Mouse (Mus musculus) hindbrain, postnatal 0 days (tissue): ENCODE data around the gene Cib4. TPM values are rescaled to one million over a fixed set of nuclear protein-coding genes. Genes with fewer than 3 reads are reported as not detected.

ENCODE experiments used
- ATAC-seq: fragments of 200-750 bp; cut with Nextera tagmentation; 2 replicates; pipeline ENCODE4 v1.8.0; 2017; ENCODE audit warnings: mild to moderate bottlenecking, moderate TSS enrichment, moderate library complexity
- DNase-seq: peaks from one replicate; pipeline ENCODE4 v3.0.0-alpha.2; 2015; ENCODE audit warnings: low spot score
- H3K27ac ChIP-seq: fragments of 300-500 bp; sonication (generic); 2 replicates; pipeline ENCODE4 v1.5.1; 2014; ENCODE audit warnings: mild to moderate bottlenecking
- H3K27me3 ChIP-seq: fragments of 300-500 bp; sonication (generic); 2 replicates; pipeline ENCODE4 v1.6.1; 2014; ENCODE audit warnings: low read length, mixed read lengths; ENCODE audit not compliant: insufficient read depth
- H3K36me3 ChIP-seq: fragments of 300-500 bp; sonication (generic); 2 replicates; pipeline ENCODE4 v1.6.1; 2014; ENCODE audit warnings: low read length, mixed read lengths; ENCODE audit not compliant: insufficient read depth
- H3K4me1 ChIP-seq: fragments of 300-500 bp; sonication (generic); 2 replicates; pipeline ENCODE4 v1.6.1; 2014; ENCODE audit warnings: antibody characterized with exemption, low read length, mixed read lengths; ENCODE audit not compliant: insufficient read depth
- H3K4me2 ChIP-seq: fragments of 300-500 bp; sonication (generic); 2 replicates; pipeline ENCODE4 v1.6.1; 2014; ENCODE audit warnings: low read depth, mild to moderate bottlenecking, low read length, moderate library complexity, mixed read lengths
- H3K4me3 ChIP-seq: fragments of 300-500 bp; sonication (generic); 2 replicates; pipeline ENCODE4 v1.5.1; 2014; ENCODE audit warnings: low read length
- H3K9ac ChIP-seq: fragments of 300-500 bp; sonication (generic); replicated peaks from 2 replicates; pipeline ENCODE4 v1.6.1; 2014; ENCODE audit warnings: mild to moderate bottlenecking, low read length, moderate library complexity, mixed read lengths
- H3K9me3 ChIP-seq: fragments of 300-500 bp; sonication (generic); 2 replicates; pipeline ENCODE4 v1.6.1; 2016; ENCODE audit warnings: low read length, mixed read lengths
- CTCF ChIP-seq: IDR thresholded peaks from 2 replicates; pipeline ENCODE4 v1.5.1; 2016; ENCODE audit warnings: antibody characterized with exemption, control low read depth, low read depth
- WGBS: fragments of 180-500 bp; shearing (Covaris S2); extraction: QIAGEN DNeasy Blood & Tissue Kit; methylation state at CpG from one replicate; pipeline ENCODE4 v1.1.7; 2014; 5-methylcytosine and 5-hydroxymethylcytosine counted together
- polyA plus RNA-seq: library from polyadenylated mRNA; unstranded; fragments of >200 nt; fragmentation: Nextera tagmentation; extraction: Ambion mirVana; gene quantifications from 2 replicates; pipeline ENCODE4 v1.2.1, GENCODE M21; 2015
- total RNA-seq: library from RNA; depleted of rRNA; stranded (reverse); fragments of >200 nt; gene quantifications from 2 replicates; pipeline ENCODE4 v1.2.3, GENCODE M21; 2014

Gene Cib4
- total and polyA plus RNA-seq, 2 experiments from 2014 or later, result not detected

- Histone ChIP-seq H3K9ac (no peak overlapping the region), H3K4me2 (no peak overlapping the region), H3K9me3 (no peaks in the 10 kb centered on the region), H3K36me3 (no peaks in the 10 kb centered on the region), H3K27ac (no peak overlapping the region), H3K4me1 (no peaks in the 10 kb centered on the region), H3K27me3 (no peaks in the 10 kb centered on the region), H3K4me3 (no peak overlapping the region)
- no peak for TF ChIP-seq CTCF
- DNase-seq (no peak), ATAC-seq (no peak)
- WGBS, result 75% methylated on average over 5 of the region's 5 CpGs
These were observed 61.0 kb downstream of the Cib4 start for GRCm38 (mm10) chr5:30484591-30484990.

GRCm38 (mm10) chr5:30483533-30483932 lies 62.1 kb downstream of the Cib4 start:
- Histone ChIP-seq H3K36me3 (no peaks in the 10 kb centered on the region), H3K4me3 (no peak overlapping the region), H3K4me1 (no peaks in the 10 kb centered on the region), H3K9me3 (no peaks in the 10 kb centered on the region), H3K27me3 (no peaks in the 10 kb centered on the region), H3K27ac (no peak overlapping the region), H3K9ac (no peak overlapping the region), H3K4me2 (no peak overlapping the region)
- 68% methylated on average over 8 of the region's 8 CpGs for WGBS
- TF ChIP-seq CTCF, result no peak
- DNase-seq (no peak), ATAC-seq (no peak)

GRCm38 (mm10) chr5:30482319-30482718 lies 63.3 kb downstream of the Cib4 start:
- Histone ChIP-seq H3K9ac (no peak overlapping the region), H3K4me1 (no peaks in the 10 kb centered on the region)

GRCm38 (mm10) chr5:30476534-30476933 lies 69.1 kb downstream of the Cib4 start:
- WGBS, result 38% methylated on average over 10 of the region's 10 CpGs
- peak; percentile 74 for DNase-seq
- no peaks in the 10 kb centered on the region for H3K4me1 ChIP-seq

More at GRCm38 (mm10) chr5:30482319-30482718, 63.3 kb downstream of the Cib4 start:
- 21% methylated on average over 4 of the region's 5 CpGs for WGBS
- TF ChIP-seq CTCF, result peak; percentile 87
- Histone ChIP-seq H3K27me3 (no peaks in the 10 kb centered on the region), H3K9me3 (no peaks in the 10 kb centered on the region), H3K36me3 (no peaks in the 10 kb centered on the region), H3K4me3 (no peak overlapping the region), H3K4me2 (no peak overlapping the region), H3K27ac (no peak overlapping the region)
- ATAC-seq (peak; percentile 80), DNase-seq (peak; percentile 85)

GRCm38 (mm10) chr5:30472148-30472547 lies 73.5 kb downstream of the Cib4 start:
- no peak for TF ChIP-seq CTCF
- H3K27me3 ChIP-seq, result no peaks in the 10 kb centered on the region
- H3K36me3 ChIP-seq, result no peaks in the 10 kb centered on the region
- no peak overlapping the region for H3K27ac ChIP-seq
- 82% methylated on average over 5 of the region's 5 CpGs for WGBS
- no peak for ATAC-seq
- no peaks in the 10 kb centered on the region for H3K4me1 ChIP-seq
- no peak for DNase-seq
- H3K9me3 ChIP-seq, result no peaks in the 10 kb centered on the region
- no peak overlapping the region for H3K4me3 ChIP-seq
- no peak overlapping the region for H3K4me2 ChIP-seq
- no peak overlapping the region for H3K9ac ChIP-seq

More at GRCm38 (mm10) chr5:30476534-30476933, 69.1 kb downstream of the Cib4 start:
- Histone ChIP-seq H3K36me3 (no peaks in the 10 kb centered on the region), H3K9ac (no peak overlapping the region), H3K27ac (no peak overlapping the region), H3K9me3 (no peaks in the 10 kb centered on the region), H3K4me3 (no peak overlapping the region), H3K4me2 (no peak overlapping the region), H3K27me3 (no peaks in the 10 kb centered on the region)
- ATAC-seq, result no peak
- peak; percentile 91 for TF ChIP-seq CTCF

GRCm38 (mm10) chr5:30470454-30470853 lies 75.2 kb downstream of the Cib4 start:
- WGBS, result 56% methylated on average over 6 of the region's 6 CpGs
- H3K36me3 ChIP-seq, result no peaks in the 10 kb centered on the region
- no peak overlapping the region for H3K4me2 ChIP-seq
- DNase-seq (no peak), ATAC-seq (no peak)
- no peaks in the 10 kb centered on the region for H3K27me3 ChIP-seq
- no peak for TF ChIP-seq CTCF
- no peak overlapping the region for H3K4me3 ChIP-seq
- no peak overlapping the region for H3K27ac ChIP-seq
- no peaks in the 10 kb centered on the region for H3K9me3 ChIP-seq
- H3K4me1 ChIP-seq, result peaks cover 12% of the 10 kb centered on the region
- no peak overlapping the region for H3K9ac ChIP-seq

DNA sequence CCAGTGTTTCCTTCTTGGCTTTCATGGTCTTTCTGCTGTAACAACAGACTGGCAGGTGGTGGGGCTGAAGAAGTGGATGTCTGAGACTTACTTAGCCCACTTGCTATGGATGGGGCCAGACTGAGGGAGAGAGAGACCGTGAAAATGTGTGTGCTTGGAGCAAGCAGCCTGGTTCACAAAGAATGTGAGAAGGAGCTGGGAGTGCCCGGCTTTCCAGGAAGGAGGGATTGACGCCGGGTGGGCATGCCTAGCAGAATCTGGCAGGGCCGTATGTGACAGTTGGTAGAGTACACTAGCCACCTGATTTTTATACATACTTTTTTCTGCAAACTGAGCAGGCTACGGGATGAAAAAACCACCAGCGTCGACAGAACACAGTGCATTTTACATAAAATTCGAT lies 79.3 kb downstream of the Cib4 start:
- no peaks in the 10 kb centered on the region for H3K36me3 ChIP-seq
- H3K27me3 ChIP-seq, result no peaks in the 10 kb centered on the region
- ATAC-seq, result peak; percentile 16; the same call in 1 of the 2 replicates
- H3K4me2 ChIP-seq, result peak overlapping the region; percentile 56
- H3K27ac ChIP-seq, result no peak overlapping the region
- peaks cover 17% of the 10 kb centered on the region for H3K4me1 ChIP-seq
- 24% methylated on average over 9 of the region's 9 CpGs for WGBS
- H3K4me3 ChIP-seq, result peak overlapping the region; percentile 26
- peak; percentile 35 for DNase-seq
- no peaks in the 10 kb centered on the region for H3K9me3 ChIP-seq
- TF ChIP-seq CTCF, result no peak
- 0 out of 2 replicates have a peak overlapping the region, but pooled peaks have one; percentile 3 for H3K9ac ChIP-seq
